Mouse (Mus musculus) MEL (cell line): ENCODE data around the gene Spice1. TPM values are rescaled to one million over a fixed set of nuclear protein-coding genes. Genes with fewer than 3 reads are reported as not detected.

Experiments
- DNase-seq: peaks from one replicate; pipeline ENCODE4 v3.0.0; 2011; ENCODE audit warnings: low read depth, low spot score
- H3K27ac ChIP-seq: 2 replicates; pipeline ENCODE4 v1.5.1; 2012; ENCODE audit warnings: low read depth, mild to moderate bottlenecking, control low read depth, low read length, moderate library complexity; ENCODE audit not compliant: control insufficient read depth
- H3K27me3 ChIP-seq, 2 experiments: fragments of 150-350 bp in 1 of 2; sonication (generic) in 1 of 2; 2 replicates each; pipeline ENCODE4 v1.6.1; 2012; ENCODE audit warnings: low read length in 2 of 2, mild to moderate bottlenecking in 2 of 2, improper control_type of control experiment in 1 of 2, moderate library complexity in 1 of 2; ENCODE audit not compliant: insufficient read depth in 2 of 2, control insufficient read depth in 1 of 2
- H3K36me3 ChIP-seq, 2 experiments: 2 replicates each; pipeline ENCODE4 v1.6.1; 2012 to 2014; ENCODE audit warnings: low read length in 2 of 2, improper control_type of control experiment in 1 of 2, inconsistent platforms in 1 of 2, mild to moderate bottlenecking in 1 of 2; ENCODE audit not compliant: insufficient read depth in 2 of 2, control insufficient read depth in 1 of 2
- H3K4me1 ChIP-seq, 2 experiments: fragments of 150-350 bp in 1 of 2; sonication (generic) in 1 of 2; 2 replicates each; pipeline ENCODE4 v1.6.1; 2012; ENCODE audit warnings: low read length in 2 of 2, improper control_type of control experiment in 1 of 2, mild to moderate bottlenecking in 1 of 2; ENCODE audit not compliant: insufficient read depth in 2 of 2, control insufficient read depth in 1 of 2
- H3K4me3 ChIP-seq, 2 experiments: fragments of 150-350 bp in 1 of 2; sonication (generic) in 1 of 2; 2 replicates each; pipeline ENCODE4 v1.5.1; 2012; ENCODE audit warnings: low read depth in 2 of 2, low read length in 2 of 2, mild to moderate bottlenecking in 2 of 2, moderate library complexity in 2 of 2, control low read depth in 1 of 2, improper control_type of control experiment in 1 of 2; ENCODE audit not compliant: control insufficient read depth in 1 of 2, insufficient read depth in 1 of 2
- H3K79me2 ChIP-seq: 2 replicates; pipeline ENCODE4 v1.6.1; 2012; ENCODE audit warnings: mild to moderate bottlenecking, low read length, moderate library complexity; ENCODE audit not compliant: control insufficient read depth, poor library complexity, insufficient read depth
- H3K9ac ChIP-seq: 2 replicates; pipeline ENCODE4 v1.6.1; 2012; ENCODE audit warnings: low read depth, mild to moderate bottlenecking, control low read depth, low read length, moderate library complexity; ENCODE audit not compliant: control insufficient read depth, poor library complexity, severe bottlenecking
- H3K9me3 ChIP-seq: fragments of 150-350 bp; sonication (generic); replicated peaks from 2 replicates; pipeline ENCODE4 v1.6.1; 2012; ENCODE audit warnings: mild to moderate bottlenecking, low read length, improper control_type of control experiment, moderate library complexity; ENCODE audit not compliant: insufficient read depth
- CHD1 ChIP-seq: IDR thresholded peaks from 2 replicates; pipeline ENCODE4 v1.6.1; 2012; ENCODE audit warnings: low read depth, mild to moderate bottlenecking, inconsistent platforms, low read length, improper control_type of control experiment
- CHD2 ChIP-seq: IDR thresholded peaks from 2 replicates; pipeline ENCODE4 v1.6.1; 2011; ENCODE audit warnings: low read length, improper control_type of control experiment
- CTCF ChIP-seq, 3 experiments: IDR thresholded peaks in 2 of 3; conservative IDR thresholded peaks in 1 of 3; 2 replicates each; pipeline ENCODE4 v1.5.1; 2011 to 2012; ENCODE audit warnings: low read length in 3 of 3, low read depth in 2 of 3, mild to moderate bottlenecking in 2 of 3, improper control_type of control experiment in 1 of 3, inconsistent platforms in 1 of 3, mixed read lengths in 1 of 3, moderate library complexity in 1 of 3; ENCODE audit not compliant: control insufficient read depth in 1 of 3, insufficient read depth in 1 of 3, poor library complexity in 1 of 3, severe bottlenecking in 1 of 3
- ELF1 ChIP-seq: IDR thresholded peaks from 2 replicates; pipeline ENCODE4 v1.6.1; 2014; ENCODE audit warnings: low read depth, mild to moderate bottlenecking, inconsistent platforms, low read length, improper control_type of control experiment, moderate library complexity
- EP300 ChIP-seq, 2 experiments: IDR thresholded peaks; 2 replicates each; pipeline ENCODE4 v1.6.1; 2011; ENCODE audit warnings: improper control_type of control experiment in 2 of 2, low read length in 2 of 2, low read depth in 1 of 2, mild to moderate bottlenecking in 1 of 2
- ETS1 ChIP-seq: IDR thresholded peaks from 2 replicates; pipeline ENCODE4 v1.6.1; 2012; ENCODE audit warnings: low read depth, mild to moderate bottlenecking, inconsistent platforms, low read length, improper control_type of control experiment, moderate library complexity
- GABPA ChIP-seq: IDR thresholded peaks from 2 replicates; pipeline ENCODE4 v1.6.1; 2012; ENCODE audit warnings: low read depth, mild to moderate bottlenecking, inconsistent platforms, low read length, improper control_type of control experiment, moderate library complexity
- GATA1 ChIP-seq: IDR thresholded peaks from 2 replicates; pipeline ENCODE4 v1.6.1; 2011; ENCODE audit warnings: low read depth, low read length, improper control_type of control experiment
- HCFC1 ChIP-seq: IDR thresholded peaks from 2 replicates; pipeline ENCODE4 v1.6.1; 2012; ENCODE audit warnings: low read depth, mild to moderate bottlenecking, inconsistent platforms, low read length, improper control_type of control experiment, moderate library complexity
- JUND ChIP-seq: IDR thresholded peaks from 2 replicates; pipeline ENCODE4 v1.6.1; 2011; ENCODE audit warnings: low read depth, mild to moderate bottlenecking, improper control_type of control experiment, low read length
- MAFK ChIP-seq: IDR thresholded peaks from 2 replicates; pipeline ENCODE4 v1.6.1; 2011; ENCODE audit warnings: low read depth, mild to moderate bottlenecking, low read length, improper control_type of control experiment, borderline replicate concordance
- MAX ChIP-seq: IDR thresholded peaks from 2 replicates; pipeline ENCODE4 v1.6.1; 2011; ENCODE audit warnings: low read length, improper control_type of control experiment
- MXI1 ChIP-seq: IDR thresholded peaks from 2 replicates; pipeline ENCODE4 v1.6.1; 2011; ENCODE audit warnings: mild to moderate bottlenecking, low read depth, low read length, improper control_type of control experiment
- NELFE ChIP-seq: IDR thresholded peaks from 2 replicates; pipeline ENCODE4 v1.6.1; 2011; ENCODE audit warnings: low read depth, low read length, improper control_type of control experiment
- NRF1 ChIP-seq: IDR thresholded peaks from 2 replicates; pipeline ENCODE4 v1.6.1; 2014; ENCODE audit warnings: low read depth, mild to moderate bottlenecking, inconsistent platforms, low read length, improper control_type of control experiment, moderate library complexity; ENCODE audit not compliant: poor library complexity, insufficient read depth, severe bottlenecking
- POLR2A ChIP-seq, 2 experiments: IDR thresholded peaks; 2 replicates each; pipeline ENCODE4 v1.6.1; 2011 to 2012; ENCODE audit warnings: low read length in 2 of 2, mild to moderate bottlenecking in 2 of 2, control low read depth in 1 of 2, improper control_type of control experiment in 1 of 2, low read depth in 1 of 2, moderate library complexity in 1 of 2; ENCODE audit not compliant: control insufficient read depth in 1 of 2, insufficient read depth in 1 of 2, poor library complexity in 1 of 2
- POLR2AphosphoS2 ChIP-seq: IDR thresholded peaks from 2 replicates; pipeline ENCODE4 v1.6.1; 2011; ENCODE audit warnings: low read length, improper control_type of control experiment
- POLR2AphosphoS5 ChIP-seq: IDR thresholded peaks from 2 replicates; pipeline ENCODE4 v1.6.1; 2012; ENCODE audit warnings: low read depth, borderline replicate concordance, mild to moderate bottlenecking, inconsistent platforms, low read length, moderate library complexity, mixed read lengths
- RCOR1 ChIP-seq: IDR thresholded peaks from 2 replicates; pipeline ENCODE4 v1.6.1; 2012; ENCODE audit warnings: low read depth, mild to moderate bottlenecking, inconsistent platforms, low read length, improper control_type of control experiment
- TAL1 ChIP-seq: IDR thresholded peaks from 2 replicates; pipeline ENCODE4 v1.6.1; 2012; ENCODE audit warnings: mild to moderate bottlenecking, inconsistent platforms, low read length, moderate library complexity, mixed read lengths
- TCF12 ChIP-seq: IDR thresholded peaks from 2 replicates; pipeline ENCODE4 v1.6.1; 2014; ENCODE audit warnings: low read depth, mild to moderate bottlenecking, inconsistent platforms, low read length, improper control_type of control experiment, moderate library complexity
- USF1 ChIP-seq: IDR thresholded peaks from 2 replicates; pipeline ENCODE4 v1.6.1; 2014; ENCODE audit warnings: low read depth, mild to moderate bottlenecking, inconsistent platforms, low read length, improper control_type of control experiment, moderate library complexity
- ZC3H11A ChIP-seq: IDR thresholded peaks from 2 replicates; pipeline ENCODE4 v1.6.1; 2012; ENCODE audit warnings: low read depth, mild to moderate bottlenecking, inconsistent platforms, low read length, improper control_type of control experiment
- ZKSCAN1 ChIP-seq: IDR thresholded peaks from 2 replicates; pipeline ENCODE4 v1.6.1; 2012; ENCODE audit warnings: low read depth, mild to moderate bottlenecking, inconsistent platforms, low read length, improper control_type of control experiment, moderate library complexity
- polyA plus RNA-seq, 2 experiments: library from polyadenylated mRNA; stranded (reverse) in 1 of 2; unstranded in 1 of 2; fragments of >175 nt in 1 of 2; fragments of >200 nt in 1 of 2; gene quantifications; 2 replicates each; pipeline versions ENCODE4 v1.2.1 to v1.2.4; 2012; ENCODE audit warnings: low replicate concordance in 2 of 2, low read depth in 1 of 2; ENCODE audit not compliant: insufficient read length in 2 of 2, insufficient read depth in 1 of 2, missing spikeins in 1 of 2
- total RNA-seq: library from RNA; depleted of rRNA; stranded (reverse); fragments of 300-350 nt; gene quantifications from 2 replicates; pipeline ENCODE4 v1.2.3, GENCODE M21; 2012

Gene Spice1
- total and polyA plus RNA-seq, 3 experiments: 14.8 to 24.1 TPM; not detected in 1

DNA sequence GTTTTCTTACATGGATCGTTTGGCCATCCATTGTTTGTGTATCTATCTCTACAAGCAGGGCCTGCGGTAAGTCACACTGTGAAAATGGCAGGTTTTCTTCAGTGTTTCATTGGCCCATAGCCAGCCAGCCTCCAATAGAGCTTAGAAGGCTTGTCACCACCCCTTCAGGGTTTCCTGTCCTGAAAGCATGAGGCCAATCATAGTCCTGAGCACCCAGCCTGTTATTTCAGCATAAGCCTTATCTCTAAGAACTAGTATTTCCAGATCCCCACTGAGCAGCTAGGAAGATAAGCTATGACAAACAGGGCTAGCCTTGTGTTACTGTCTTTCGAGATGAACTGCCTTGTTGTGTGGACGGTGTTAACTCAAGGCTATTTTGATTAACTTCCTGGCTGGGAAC is 33.5 kb upstream of the Spice1 start (continued):
- no peak for TF ChIP-seq JUND
- no peak for TF ChIP-seq MXI1

DNA sequence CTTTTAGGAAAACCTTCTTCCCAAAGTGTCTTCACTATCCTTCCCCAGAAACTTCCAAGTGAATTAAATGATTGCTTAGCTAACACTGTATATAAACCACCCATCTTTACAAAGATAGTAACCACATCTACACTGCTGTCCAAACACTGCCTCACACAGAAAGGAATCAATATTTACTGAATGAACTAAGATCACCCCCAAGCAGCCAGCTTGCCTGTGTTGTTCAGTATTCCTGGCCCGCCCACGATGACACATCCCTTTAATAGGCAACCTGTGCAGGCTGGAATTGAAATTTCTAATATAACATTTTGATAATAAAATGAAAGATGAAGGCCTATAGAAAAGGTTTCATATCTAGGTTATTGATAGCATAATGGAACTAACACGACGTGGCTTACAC is 30.6 kb upstream of the Spice1 start:
- Histone ChIP-seq H3K27ac (no peak overlapping the region), H3K9ac (no peak overlapping the region), H3K9me3 (no peaks in the 10 kb centered on the region), H3K79me2 (no peaks in the 10 kb centered on the region), H3K4me1 (peaks cover 10 to 20% of the 10 kb centered on the region in 2 experiments), H3K4me3 (no peak overlapping the region), H3K36me3 (peaks cover 0 to 14% of the 10 kb centered on the region in 2 experiments; a peak in 2 of 4 replicates), H3K27me3 (no peaks in the 10 kb centered on the region)
- DNase-seq: no peak
- TF ChIP-seq NRF1 (no peak), ZKSCAN1 (no peak), MAFK (no peak), EP300 (IDR thresholded peaks at IDR 0.05; ENCODE audit: low read depth in 1 of 2, low read length in 2 of 2) (no peak), ZC3H11A (no peak), MAX (no peak), TAL1 (no peak), CTCF (IDR thresholded peaks at IDR 0.05 in 2 of 3, conservative IDR thresholded peaks at IDR 0.05 in 1 of 3; ENCODE audit: control insufficient read depth in 1 of 3, insufficient read depth in 1 of 3, low read depth in 2 of 3, low read length in 3 of 3, poor library complexity in 1 of 3, severe bottlenecking in 1 of 3) (no peak), CHD1 (no peak), NELFE (no peak), POLR2AphosphoS5 (no peak), TCF12 (no peak), CHD2 (no peak), GATA1 (no peak), ETS1 (no peak), POLR2A (IDR thresholded peaks at IDR 0.05; ENCODE audit: control insufficient read depth in 1 of 2, insufficient read depth in 1 of 2, low read depth in 1 of 2, low read length in 2 of 2, poor library complexity in 1 of 2) (no peak), JUND (no peak), MXI1 (no peak)

DNA sequence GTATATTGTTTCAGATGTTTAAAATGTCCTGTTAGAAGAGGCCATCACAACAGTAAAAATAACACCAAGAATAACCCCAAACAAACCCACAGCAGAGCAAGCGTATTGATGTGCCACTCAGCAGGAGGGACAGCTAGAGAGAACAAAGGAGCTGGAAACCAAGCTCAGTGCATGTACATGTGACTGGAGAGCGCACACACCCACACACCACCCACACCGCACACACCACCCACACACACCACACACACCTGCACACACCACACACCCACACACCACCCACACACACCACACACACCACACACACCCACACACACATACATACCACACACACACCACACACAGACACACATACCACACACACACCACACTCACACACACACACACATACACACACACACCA is 26.7 kb upstream of the Spice1 start:
- no peak overlapping the region for H3K9ac ChIP-seq
- no peak for TF ChIP-seq HCFC1
- TF ChIP-seq NRF1: no peak
- no peak for TF ChIP-seq GABPA
- TF ChIP-seq USF1: no peak
- TF ChIP-seq RCOR1: no peak
- TF ChIP-seq POLR2AphosphoS2: no peak
- TF ChIP-seq NELFE: no peak
- no peak for TF ChIP-seq ELF1
- no peak for TF ChIP-seq POLR2A (IDR thresholded peaks at IDR 0.05; ENCODE audit: control insufficient read depth in 1 of 2, insufficient read depth in 1 of 2, low read depth in 1 of 2, low read length in 2 of 2, poor library complexity in 1 of 2)
- TF ChIP-seq MAX: no peak
- no peaks in the 10 kb centered on the region for H3K36me3 ChIP-seq
- H3K27me3 ChIP-seq: no peaks in the 10 kb centered on the region
- no peaks in the 10 kb centered on the region; a peak in 2 of 4 replicates for H3K4me1 ChIP-seq
- H3K4me3 ChIP-seq: no peak overlapping the region
- H3K27ac ChIP-seq: no peak overlapping the region
- H3K9me3 ChIP-seq: no peaks in the 10 kb centered on the region
- H3K79me2 ChIP-seq: no peaks in the 10 kb centered on the region
- no peak for DNase-seq
